Mouse (Mus musculus) lung, adult 2 months (tissue): Measurements from ENCODE around the gene C1qtnf2.

Experiments
- CTCF ChIP-seq: fragments of 200-500 bp; IDR thresholded peaks from 2 replicates; pipeline ENCODE4 v1.5.1; 2011; ENCODE audit warnings: mild to moderate bottlenecking, low read length, control low read depth; ENCODE audit not compliant: insufficient read depth
- POLR2A ChIP-seq: fragments of 200-500 bp; IDR thresholded peaks from 2 replicates; pipeline ENCODE4 v1.6.1; 2011; ENCODE audit warnings: low read depth, mild to moderate bottlenecking, control low read depth, low read length, borderline replicate concordance; ENCODE audit errors: extremely low read depth

DNA sequence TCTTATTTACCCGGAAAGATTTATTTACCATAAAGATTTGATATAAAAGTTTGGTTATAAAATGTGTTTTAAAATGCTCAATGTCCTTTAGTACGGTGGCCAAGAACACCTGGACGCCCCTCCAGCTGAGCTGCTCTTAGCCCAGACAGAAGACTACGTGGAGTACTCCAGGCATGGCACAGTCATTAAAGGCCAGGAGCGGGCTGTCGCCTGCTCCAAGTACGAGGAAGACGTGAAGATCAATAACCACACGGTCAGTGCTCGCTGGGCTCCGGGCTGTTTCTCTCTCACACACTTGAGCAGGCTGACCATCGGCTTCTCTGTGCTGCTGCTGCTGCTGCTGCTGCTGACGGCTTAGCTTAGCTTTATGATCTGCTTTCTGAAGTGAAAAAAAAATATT, 30.9 kb upstream of the C1qtnf2 start:
- TF ChIP-seq CTCF (no peak), POLR2A (no peak)
